Mouse (Mus musculus) frontal cortex, adult 2 months (tissue): Measurements from ENCODE around the gene Cep128. TPM values are rescaled to one million over a fixed set of nuclear protein-coding genes. Genes with fewer than 3 reads are reported as not detected.

Source experiments
- DNase-seq, 2 experiments: peaks; one replicate each; pipeline ENCODE4 v3.0.0; 2022; ENCODE audit warnings: low spot score in 1 of 2; ENCODE audit errors: extremely low spot score in 1 of 2
- polyA plus RNA-seq: library from polyadenylated mRNA; depleted of rRNA; stranded (reverse); fragments of >200 nt; gene quantifications from 2 replicates; pipeline ENCODE4 v1.2.3, GENCODE M21; 2012

Cep128 gene
- polyA plus RNA-seq, 1 experiment = 8.3 TPM

DNA sequence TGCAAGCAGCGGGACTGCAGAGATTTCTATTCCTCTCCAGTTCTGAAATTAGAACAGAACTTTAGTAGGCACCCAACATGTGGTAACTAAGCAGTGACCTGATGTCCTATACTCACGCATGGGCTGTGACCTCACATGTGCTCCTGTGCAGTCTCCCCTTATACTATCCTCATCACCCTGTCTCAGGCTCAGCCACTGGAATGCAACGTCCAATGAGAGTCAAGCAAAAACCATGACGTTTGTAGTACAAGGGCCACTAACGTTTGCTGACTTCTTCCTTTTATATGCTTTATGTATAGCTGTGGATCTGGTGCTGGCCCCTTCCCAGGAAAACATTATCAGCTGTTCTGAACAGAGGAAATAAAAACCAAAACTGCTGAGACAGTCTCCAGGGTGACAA lies 198.6 kb downstream of the Cep128 start:
- DNase-seq = no peak

GRCm38 (mm10) chr12:91184616-91185015 lies 199.6 kb downstream of the Cep128 start:
- DNase-seq = no peak

DNA sequence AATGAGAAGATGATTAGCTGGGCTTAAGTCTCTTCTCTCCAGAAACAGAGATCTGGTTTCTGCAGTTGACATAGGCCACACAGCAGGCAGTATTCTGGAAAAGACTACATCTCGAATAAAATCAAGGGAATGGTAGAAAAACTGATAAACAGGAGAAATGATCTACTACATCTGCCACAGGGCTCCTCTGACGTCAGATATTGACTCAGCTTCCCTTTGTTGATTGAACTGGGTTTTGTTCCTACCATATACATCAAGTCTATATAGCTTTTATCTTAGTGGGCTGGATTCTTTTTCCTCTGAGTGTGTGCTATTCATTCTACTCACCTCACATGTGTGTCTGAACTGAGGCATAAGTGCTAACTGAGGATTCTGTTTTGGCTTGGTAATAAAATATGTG lies 200.3 kb downstream of the Cep128 start:
- no peak for DNase-seq

DNA sequence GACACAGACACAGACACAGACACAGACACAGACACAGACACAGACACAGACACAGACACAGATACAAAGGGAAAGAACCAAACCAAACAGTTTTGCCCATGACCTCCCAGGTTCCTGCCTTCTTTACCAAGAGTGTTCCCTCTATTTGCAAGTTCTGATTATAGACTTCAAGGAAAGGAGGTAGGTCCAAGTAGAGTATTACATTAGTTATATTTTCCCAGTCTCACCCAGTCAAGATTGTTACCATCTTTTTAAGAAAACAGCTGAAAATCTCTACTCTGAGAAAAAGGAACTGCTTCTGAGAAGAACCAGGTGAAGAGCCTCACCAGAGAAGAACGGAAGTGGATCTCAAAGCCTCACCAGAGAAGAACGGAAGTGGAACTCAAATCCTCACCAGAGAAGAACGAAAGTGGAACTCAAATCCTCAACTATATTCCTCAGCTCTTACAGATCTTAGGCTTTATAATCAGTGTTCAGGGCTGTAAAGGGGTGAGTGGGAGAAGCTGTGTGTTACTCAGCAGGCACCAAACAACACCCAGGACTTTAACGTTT lies 200.8 kb downstream of the Cep128 start:
- no peak for DNase-seq

- DNase-seq = no peak
These were observed 207.2 kb downstream of the Cep128 start for GRCm38 (mm10) chr12:91176808-91177526.

DNA sequence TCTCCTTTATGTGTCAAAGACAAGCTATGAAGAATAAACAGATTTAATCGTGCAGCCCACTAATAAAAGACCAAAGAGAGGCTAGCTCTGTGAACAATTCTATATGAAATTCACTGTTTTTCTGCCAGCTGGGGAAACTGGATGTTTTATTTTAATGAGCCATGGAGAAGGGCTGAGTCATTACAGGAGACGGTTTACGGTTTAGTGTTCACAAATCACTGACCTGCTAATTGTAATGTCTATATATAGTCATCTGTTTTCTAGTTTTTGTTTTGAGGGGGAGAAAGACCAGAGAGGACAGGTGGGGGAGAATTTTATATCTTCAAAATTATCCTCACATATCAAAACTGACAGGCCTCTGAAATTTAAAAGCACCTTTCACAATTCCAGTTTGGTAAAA lies 212.6 kb downstream of the Cep128 start:
- no peak for DNase-seq

DNA sequence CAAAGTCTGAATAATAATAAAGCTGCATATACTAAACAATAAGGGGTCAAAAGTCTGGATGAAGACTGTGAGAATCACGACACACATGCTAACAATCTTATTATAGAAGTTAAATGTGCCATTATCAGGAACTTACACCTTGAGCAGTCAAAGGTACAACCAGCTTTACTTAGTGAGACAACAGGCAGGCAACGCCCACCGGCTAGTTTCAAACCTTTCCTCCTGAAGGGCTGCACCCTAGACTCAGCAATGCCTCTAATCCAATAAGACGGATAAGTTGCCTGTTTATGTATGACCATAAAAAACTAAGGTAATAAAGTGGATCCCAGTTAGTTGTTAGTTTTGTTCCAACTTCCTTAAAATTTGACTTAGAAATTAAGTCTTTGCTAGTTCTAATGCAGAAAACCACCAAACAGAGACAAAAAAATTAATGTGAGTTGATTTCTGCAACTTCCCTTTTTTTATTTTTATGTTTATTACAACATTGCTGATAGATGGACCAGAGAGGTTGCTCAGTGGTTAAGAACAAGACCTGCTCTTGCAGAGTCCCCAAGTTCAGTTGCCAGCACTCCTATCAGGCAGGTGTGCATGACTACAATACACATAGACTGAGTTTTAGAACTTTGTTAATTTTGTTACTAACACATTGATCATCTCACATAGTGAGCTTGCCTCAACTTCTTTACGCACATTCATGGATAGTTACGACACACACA lies 223.0 kb downstream of the Cep128 start:
- DNase-seq = no peak

GRCm38 (mm10) chr12:91158481-91158880 lies 225.7 kb downstream of the Cep128 start:
- no peak for DNase-seq

DNA sequence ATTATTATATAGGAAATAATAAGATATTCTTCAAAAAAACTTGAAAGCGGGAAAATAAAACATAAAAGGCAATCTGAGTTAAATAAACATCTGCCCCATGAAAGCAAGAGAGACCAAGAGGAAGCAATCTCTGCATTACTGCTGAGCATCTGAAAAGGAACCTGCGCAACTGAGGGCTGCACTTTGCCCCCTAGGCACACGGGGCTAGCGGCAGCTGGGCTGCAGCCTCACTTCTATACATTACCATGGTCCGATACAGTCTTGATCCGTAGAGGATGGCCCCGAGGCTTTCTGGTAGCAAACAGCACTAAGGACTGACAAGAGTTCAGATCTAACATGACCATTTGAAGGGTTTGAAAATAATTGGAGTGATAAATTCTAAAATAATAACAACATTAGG lies 230.2 kb downstream of the Cep128 start:
- DNase-seq = no peak

GRCm38 (mm10) chr12:91149152-91149551 lies 235.1 kb downstream of the Cep128 start:
- DNase-seq = no peak

- no peak for DNase-seq
These were observed 249.3 kb downstream of the Cep128 start for GRCm38 (mm10) chr12:91134740-91135517.

- no peak for DNase-seq
These were observed 269.2 kb downstream of the Cep128 start for GRCm38 (mm10) chr12:91115054-91115453.

GRCm38 (mm10) chr12:91103316-91103715 lies 280.9 kb downstream of the Cep128 start:
- DNase-seq = no peak

DNA sequence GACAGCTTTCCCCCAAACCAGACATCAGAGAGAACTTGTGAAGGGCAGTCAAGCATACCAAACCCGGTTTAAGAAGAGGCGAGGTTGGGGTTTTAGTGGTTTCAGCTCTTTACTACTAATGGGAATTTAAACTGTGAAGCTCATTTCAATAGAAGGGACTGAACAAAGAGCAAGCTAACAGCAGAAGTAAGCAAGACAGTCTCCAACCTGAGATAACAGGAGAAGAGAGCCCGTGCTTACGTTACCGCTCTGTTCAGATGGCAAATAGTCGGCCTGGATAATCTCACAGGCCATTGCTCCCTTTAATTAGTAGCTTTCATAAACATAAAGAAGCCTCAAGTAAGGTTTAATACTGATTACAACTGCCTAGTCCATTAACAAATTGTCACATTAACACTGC lies 286.3 kb downstream of the Cep128 start:
- DNase-seq = no peak

- DNase-seq = no peak
These were observed 288.0 kb downstream of the Cep128 start for GRCm38 (mm10) chr12:91096197-91096596.

DNA sequence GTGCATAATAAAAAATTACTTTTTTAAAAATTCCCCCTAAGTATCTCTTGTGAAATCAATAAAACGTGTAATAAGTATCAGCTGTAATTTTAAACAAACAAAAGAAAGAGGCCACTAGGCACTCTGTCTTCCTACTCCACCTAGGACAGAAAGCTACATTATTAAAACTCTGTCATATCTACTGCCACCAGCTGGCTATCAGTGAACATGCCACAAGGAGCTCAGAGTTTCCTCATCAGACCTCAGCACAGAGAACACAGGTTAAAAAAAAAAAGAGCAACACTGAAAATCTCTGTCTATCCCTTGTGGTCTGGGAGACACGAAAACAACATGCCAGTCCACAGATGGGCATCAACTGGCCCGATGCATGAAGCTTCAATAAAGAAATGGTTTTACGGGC lies 295.9 kb downstream of the Cep128 start:
- DNase-seq = peak; percentile 7 to 53

- DNase-seq = peak in 1 of 2 experiments; percentile 16
These were observed 298.2 kb downstream of the Cep128 start for GRCm38 (mm10) chr12:91085967-91086366.

DNA sequence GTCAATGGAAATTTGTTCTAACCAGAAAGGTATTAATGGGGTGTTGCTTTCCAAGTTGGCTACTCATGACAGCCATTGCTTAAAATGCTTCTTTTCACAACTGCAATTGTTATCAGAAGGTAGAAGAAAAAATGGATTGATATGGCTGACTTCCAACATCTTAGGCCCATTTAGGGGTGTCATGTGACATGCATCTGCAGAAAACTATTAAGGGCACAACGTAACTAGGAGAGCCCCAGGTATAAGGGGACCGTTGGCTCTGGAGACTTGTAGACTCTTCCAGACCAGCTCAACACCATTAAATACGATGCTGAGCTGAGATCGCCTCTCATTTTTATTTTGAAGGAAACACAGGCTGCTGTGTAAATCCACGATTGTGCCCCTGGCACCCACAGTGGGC lies 308.6 kb downstream of the Cep128 start:
- DNase-seq = no peak

DNA sequence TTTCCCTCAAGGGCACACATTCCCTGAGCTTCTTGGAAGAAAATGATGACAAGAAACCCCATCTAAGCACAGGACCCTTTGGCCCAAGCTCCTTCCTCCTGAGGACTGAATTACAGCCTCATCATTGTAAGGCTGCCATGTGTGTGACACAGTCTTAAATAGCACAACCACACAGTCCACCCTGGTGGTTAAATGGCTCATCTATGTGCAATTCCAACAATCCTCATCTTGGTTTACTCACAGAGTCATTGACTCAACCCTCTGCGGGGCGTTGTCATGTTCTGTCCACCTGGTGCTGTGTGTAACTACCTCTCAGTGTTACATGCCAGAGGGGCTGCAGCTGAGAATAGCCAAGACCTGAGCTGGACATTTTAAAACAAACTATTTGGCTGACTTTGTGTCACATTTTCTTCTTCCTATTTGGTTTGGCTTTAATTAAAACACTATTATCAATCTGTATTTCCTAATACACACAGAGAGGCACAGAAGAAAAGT lies 313.6 kb downstream of the Cep128 start:
- DNase-seq = no peak

GRCm38 (mm10) chr12:91067083-91067441 lies 317.1 kb downstream of the Cep128 start:
- no peak for DNase-seq
